26 mouse cellular contexts compared by ENCODE assay signal in genomic region chr8:47957560-47957959, GRCm38 (mm10).
"Had no signal": no experiment of that assay in that cellular context is flagged by ENCODE, and none has a peak within 500 bp of the region (broad histone marks: within the 10 kb centered on the region; RNA-seq: fewer than 3 reads in every experiment).

No protein-coding gene starts in this region.

- ATAC-seq: forebrain, embryonic 13.5 days; forebrain, embryonic 14.5 days; forebrain, embryonic 15.5 days; forebrain, embryonic 16.5 days; forebrain, postnatal 0 days had no signal

- H3K9ac ChIP-seq: embryonic facial prominence, embryonic 12.5 days; embryonic facial prominence, embryonic 13.5 days; embryonic facial prominence, embryonic 15.5 days; forebrain, embryonic 12.5 days; forebrain, embryonic 13.5 days; forebrain, embryonic 15.5 days; forebrain, postnatal 0 days had no signal

- H3K27me3 ChIP-seq: embryonic facial prominence, embryonic 12.5 days; embryonic facial prominence, embryonic 13.5 days; embryonic facial prominence, embryonic 15.5 days; forebrain, embryonic 12.5 days; forebrain, embryonic 13.5 days; forebrain, embryonic 15.5 days had no signal

- H3K36me3 ChIP-seq: embryonic facial prominence, embryonic 10.5 days; embryonic facial prominence, embryonic 12.5 days; embryonic facial prominence, embryonic 13.5 days; embryonic facial prominence, embryonic 15.5 days; forebrain, embryonic 10.5 days; forebrain, embryonic 12.5 days; forebrain, embryonic 15.5 days had no signal

- H3K9me3 ChIP-seq: embryonic facial prominence, embryonic 10.5 days; embryonic facial prominence, embryonic 12.5 days; embryonic facial prominence, embryonic 13.5 days; embryonic facial prominence, embryonic 15.5 days; forebrain, embryonic 10.5 days; forebrain, embryonic 12.5 days; forebrain, embryonic 13.5 days; forebrain, embryonic 15.5 days had no signal

- DNase-seq: cerebellum, adult 18-20 months; cerebellum, adult 2 months; cerebellum, adult 8-10 months; cerebellum, adult 9-10 months; cerebellum, adult 9-11 months; cerebellum, postnatal 25 days; cerebellum, postnatal 36 days; embryo, embryonic 11 days; forebrain, postnatal 0 days; gastrocnemius, adult 2 months; gastrocnemius, postnatal 10 days; gastrocnemius, postnatal 14 days; gastrocnemius, postnatal 25 days; gastrocnemius, postnatal 36 days; heart, adult 11 months had no signal

- H3K4me2 ChIP-seq: embryonic facial prominence, embryonic 12.5 days; embryonic facial prominence, embryonic 13.5 days; embryonic facial prominence, embryonic 15.5 days; forebrain, embryonic 12.5 days; forebrain, embryonic 13.5 days; forebrain, embryonic 15.5 days had no signal

- H3K4me3 ChIP-seq: embryonic facial prominence, embryonic 10.5 days; embryonic facial prominence, embryonic 12.5 days; embryonic facial prominence, embryonic 13.5 days; embryonic facial prominence, embryonic 15.5 days; erythroblast, embryonic 14.5 days; forebrain, embryonic 10.5 days; forebrain, embryonic 12.5 days; forebrain, embryonic 13.5 days; forebrain, embryonic 15.5 days; gastrocnemius, adult 2 months had no signal

- H3K27ac ChIP-seq: embryonic facial prominence, embryonic 10.5 days; embryonic facial prominence, embryonic 12.5 days; embryonic facial prominence, embryonic 13.5 days; embryonic facial prominence, embryonic 15.5 days; forebrain, embryonic 10.5 days; forebrain, embryonic 12.5 days; forebrain, embryonic 13.5 days; forebrain, embryonic 15.5 days; gastrocnemius, adult 2 months had no signal
